8 mouse cellular contexts compared by ENCODE assay signal in genomic region chr1:75382356-75383071, GRCm38 (mm10). TPM values are rescaled to one million over a fixed set of nuclear protein-coding genes. Genes with fewer than 3 reads are reported as not detected.
DNase-seq lines count a peak whose midpoint lies in the region; ATAC-seq lines count a peak whose summit lies in the region.

No protein-coding gene starts in this region.

- H3K27ac ChIP-seq in embryonic facial prominence, embryonic 15.5 days (replicated peaks) = peak overlapping the region; percentile 61
- H3K27ac ChIP-seq in midbrain, embryonic 11.5 days (ENCODE audit: low read depth, low read length) = peak overlapping the region; percentile 35; the same call in 1 of the 2 replicates

- peak overlapping the region; percentile 48 for H3K9ac ChIP-seq in embryonic facial prominence, embryonic 15.5 days
- peak overlapping the region; percentile 74 for H3K9ac ChIP-seq in midbrain, embryonic 11.5 days (ENCODE audit: low read length)

- peaks cover 17% of the 10 kb centered on the region for H3K27me3 ChIP-seq in embryonic facial prominence, embryonic 15.5 days
- peaks cover 10% of the 10 kb centered on the region for H3K27me3 ChIP-seq in midbrain, embryonic 11.5 days (ENCODE audit: control insufficient read depth, insufficient read depth, low read length)

- no peak; the same call in 1 of the 2 replicates for ATAC-seq in embryonic facial prominence, embryonic 15.5 days (ENCODE audit: insufficient number of reproducible peaks, low FRiP score, low TSS enrichment, low read depth)
- ATAC-seq in midbrain, embryonic 11.5 days (ENCODE audit: low FRiP score) = peak; percentile 20; the same call in 1 of the 2 replicates

- no peaks in the 10 kb centered on the region for H3K9me3 ChIP-seq in embryonic facial prominence, embryonic 15.5 days (replicated peaks)
- H3K9me3 ChIP-seq in midbrain, embryonic 11.5 days (ENCODE audit: control insufficient read depth, low read length) = no peaks in the 10 kb centered on the region

- H3K36me3 ChIP-seq in embryonic facial prominence, embryonic 15.5 days = no peaks in the 10 kb centered on the region
- no peaks in the 10 kb centered on the region for H3K36me3 ChIP-seq in midbrain, embryonic 11.5 days (ENCODE audit: control insufficient read depth, insufficient read depth, low read length)

- H3K4me2 ChIP-seq in embryonic facial prominence, embryonic 15.5 days (replicated peaks) = peak overlapping the region; percentile 89
- H3K4me2 ChIP-seq in midbrain, embryonic 11.5 days = peak overlapping the region; percentile 100

- peak; percentile 28 for DNase-seq in adrenal gland, postnatal 14 days
- DNase-seq in adrenal gland, adult 2 months = no peak
- peak; percentile 56 for DNase-seq in Muller cell, postnatal 12 days (ENCODE audit: inconsistent ontology term)
- peak; percentile 34 for DNase-seq in kidney, adult 18-20 months
- DNase-seq in midbrain, embryonic 11.5 days (ENCODE audit: low spot score, missing footprints) = peak; percentile 95
- DNase-seq in thymus, postnatal 0 days (ENCODE audit: low spot score) = no peak
- DNase-seq in urinary bladder, postnatal 25 days (ENCODE audit: low spot score) = no peak

- H3K4me1 ChIP-seq in embryonic facial prominence, embryonic 15.5 days = peaks cover 47% of the 10 kb centered on the region
- peaks cover 32% of the 10 kb centered on the region for H3K4me1 ChIP-seq in midbrain, embryonic 11.5 days (ENCODE audit: control insufficient read depth, insufficient read depth, low read length)

- H3K4me3 ChIP-seq in embryonic facial prominence, embryonic 15.5 days (replicated peaks) = peak overlapping the region; percentile 56
- H3K4me3 ChIP-seq in midbrain, embryonic 11.5 days (ENCODE audit: low read depth, low read length) = peak overlapping the region; percentile 76

- 1% methylated on average over 28 of the region's 28 CpGs for WGBS in embryonic facial prominence, embryonic 15.5 days
- WGBS in midbrain, embryonic 11.5 days = 0% methylated on average over 28 of the region's 28 CpGs

RNA-seq across cellular contexts. Expression of gene Speg, which starts 7.4 kb away (rescaled TPM):
- total RNA-seq in adrenal gland, postnatal 14 days (2021) = 11.0 and 18.3 TPM in 2 replicates
- total RNA-seq in adrenal gland, adult 2 months (2021) = 10 to 100 TPM in 1 of 2 experiments, 1 to 10 TPM in 1; 9.9 to 15.2 TPM
- polyA plus RNA-seq in adrenal gland, adult 2 months (2012; rRNA removed) = 56.5 and 93.7 TPM in 2 replicates
- polyA plus RNA-seq in embryonic facial prominence, embryonic 15.5 days (2015; fragmentation: Nextera tagmentation; extraction: Ambion mirVana) = 16.5 and 18.6 TPM in 2 replicates
- 13.4 and 15.2 TPM in 2 replicates for polyA plus RNA-seq in midbrain, embryonic 11.5 days (2014; fragmentation: Nextera tagmentation; extraction: Ambion mirVana)
- 1.6 and 1.8 TPM in 2 replicates for polyA plus RNA-seq in thymus, postnatal 0 days (2015; fragmentation: Nextera tagmentation; extraction: Ambion mirVana)

RNA-seq across cellular contexts. Expression of gene Des, which starts 22.4 kb away (rescaled TPM):
- 19.8 and 26.9 TPM in 2 replicates for total RNA-seq in adrenal gland, postnatal 14 days (2021)
- total RNA-seq in adrenal gland, adult 2 months (2021) = 10 to 100 TPM; 16.6 to 31.8 TPM
- 17.2 and 18.6 TPM in 2 replicates for polyA plus RNA-seq in adrenal gland, adult 2 months (2012; rRNA removed)
- 112 and 140 TPM in 2 replicates for polyA plus RNA-seq in embryonic facial prominence, embryonic 15.5 days (2015; fragmentation: Nextera tagmentation; extraction: Ambion mirVana)
- 0.52 and 0.68 TPM in 2 replicates for polyA plus RNA-seq in midbrain, embryonic 11.5 days (2014; fragmentation: Nextera tagmentation; extraction: Ambion mirVana)
- 6.0 and 7.4 TPM in 2 replicates for polyA plus RNA-seq in thymus, postnatal 0 days (2015; fragmentation: Nextera tagmentation; extraction: Ambion mirVana)

RNA-seq across cellular contexts. Expression of gene Gmppa, which starts 53.2 kb away (rescaled TPM):
- total RNA-seq in adrenal gland, postnatal 14 days (2021) = 58.8 and 74.2 TPM in 2 replicates
- total RNA-seq in adrenal gland, adult 2 months (2021) = 10 to 100 TPM; 69.1 to 77.7 TPM
- 137 and 189 TPM in 2 replicates for polyA plus RNA-seq in adrenal gland, adult 2 months (2012; rRNA removed)
- 103 and 104 TPM in 2 replicates for polyA plus RNA-seq in embryonic facial prominence, embryonic 15.5 days (2015; fragmentation: Nextera tagmentation; extraction: Ambion mirVana)
- polyA plus RNA-seq in midbrain, embryonic 11.5 days (2014; fragmentation: Nextera tagmentation; extraction: Ambion mirVana) = 56.1 and 56.4 TPM in 2 replicates
- 51.4 and 58.5 TPM in 2 replicates for polyA plus RNA-seq in thymus, postnatal 0 days (2015; fragmentation: Nextera tagmentation; extraction: Ambion mirVana)

Comparison
In these comparisons a context has a peak if more than half of its experiments do, and no peak if none do; other contexts are left out.
1. DNase-seq: peak in adrenal gland, postnatal 14 days (single experiment), Muller cell, postnatal 12 days (single experiment), kidney, adult 18-20 months (single experiment) and midbrain, embryonic 11.5 days (single experiment); none in adrenal gland, adult 2 months (single experiment), thymus, postnatal 0 days (single experiment) and urinary bladder, postnatal 25 days (single experiment).